Mouse (Mus musculus): ENCODE measurements around the gene Hoxc5.

DNA sequence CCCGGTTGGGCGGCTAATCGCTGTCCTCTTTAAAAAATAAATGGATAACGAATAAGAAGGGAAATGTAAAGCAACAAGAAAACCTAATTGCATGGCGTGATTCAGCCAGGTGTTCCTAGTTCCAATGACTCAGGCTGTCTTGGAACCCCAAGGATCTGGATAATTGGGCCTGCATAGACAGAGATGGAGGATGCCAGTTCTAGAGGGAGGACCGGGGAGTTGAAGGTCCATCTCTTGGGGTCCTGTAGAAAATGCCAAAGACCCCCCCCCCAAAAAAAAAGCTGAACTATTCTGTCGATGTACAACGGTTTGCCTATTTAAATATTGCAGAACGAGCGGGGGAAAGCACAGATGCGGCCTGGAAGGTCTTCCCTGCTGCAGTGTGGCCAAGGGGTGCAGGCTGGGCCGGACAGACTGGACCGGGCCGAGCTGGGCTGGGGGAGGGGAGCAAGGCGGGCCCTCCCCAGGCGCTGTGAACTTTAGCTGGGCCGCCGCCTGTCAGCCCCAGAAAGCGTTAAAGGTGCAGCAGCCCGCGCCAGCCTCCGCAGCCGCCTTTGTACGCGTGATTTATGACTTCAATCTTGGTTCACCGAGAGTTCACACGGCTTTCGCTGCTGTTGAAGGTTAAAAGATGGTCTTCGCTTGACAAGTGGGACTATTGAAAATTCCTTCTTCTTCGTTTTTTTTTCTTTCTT, 94.0 kb downstream of the Hoxc5 start:
- TF ChIP-seq CTCF (IDR thresholded peaks at IDR 0.05; ENCODE audit: control insufficient read depth, insufficient read depth, insufficient replicate concordance, low read depth, low read length) (no peak), POLR2A (IDR thresholded peaks at IDR 0.05; ENCODE audit: control insufficient read depth, low read depth, low read length) (no peak)

All from testis, adult 2 months (tissue).